Mouse (Mus musculus): ENCODE measurements around the gene Alpk1.

- TF ChIP-seq POLR2A (IDR thresholded peaks at IDR 0.05; ENCODE audit: insufficient read depth, low read depth, low read length) (no peak), CTCF (IDR thresholded peaks at IDR 0.05; ENCODE audit: insufficient read depth, low read depth, low read length) (no peak)
These were observed 9.3 kb upstream of the Alpk1 start, which contains the start of gene Tifa for GRCm38 (mm10) chr3:127789500-127790191.

Measured in olfactory bulb, adult 2 months (tissue).